Mouse (Mus musculus) thymus, postnatal 14 days (tissue): ENCODE data around the gene Rnaset2b.
"Not testable (repeated sequence)": the region's sequence is repeated elsewhere in the genome, so short reads cannot be mapped to it uniquely, and the experiment has no call there.

Experiments
- DNase-seq: peaks from one replicate; pipeline ENCODE4 v3.0.0; 2021

The Rnaset2b gene

DNA sequence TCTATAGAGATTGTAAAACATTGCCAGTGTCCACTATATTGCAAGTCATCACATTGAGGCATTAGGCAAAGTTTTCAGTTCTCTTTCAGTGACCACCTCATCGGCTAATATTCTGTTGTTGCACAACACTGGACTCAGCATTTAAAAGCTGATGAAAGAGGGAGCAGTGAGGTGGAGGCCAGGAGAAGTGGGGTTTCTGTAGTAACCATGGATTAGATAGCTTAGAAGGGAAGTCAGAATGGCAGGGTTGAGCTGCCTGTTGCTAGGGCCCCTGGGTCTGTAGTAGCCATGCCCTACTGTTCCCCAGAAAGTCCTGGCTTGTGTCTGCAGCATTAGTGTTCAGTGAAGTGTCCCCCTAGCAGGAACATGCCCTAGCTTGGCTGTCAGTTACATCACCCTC lies 15.7 kb downstream of the Rnaset2b start:
- not testable (repeated sequence) for DNase-seq

DNA sequence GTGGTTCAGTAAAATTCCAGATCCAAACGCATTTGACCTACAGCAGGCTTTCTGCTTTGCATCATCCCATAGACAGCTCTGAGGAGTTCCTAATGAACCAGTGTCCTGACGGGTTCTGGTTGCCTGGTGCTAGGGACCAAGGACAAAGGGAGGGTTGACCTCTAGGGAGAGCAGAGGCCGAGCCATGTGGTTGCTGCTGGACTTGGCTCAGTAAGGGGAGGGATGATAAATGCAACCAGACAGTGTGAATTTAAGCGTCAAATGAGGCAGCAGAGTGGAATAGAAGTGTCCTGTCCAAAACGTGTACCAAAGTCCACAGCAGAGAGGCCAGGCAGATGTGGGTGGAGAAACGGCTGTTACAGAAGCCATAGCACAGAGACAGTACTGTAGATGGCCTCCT lies 25.1 kb downstream of the Rnaset2b start:
- DNase-seq: not testable (repeated sequence)

DNA sequence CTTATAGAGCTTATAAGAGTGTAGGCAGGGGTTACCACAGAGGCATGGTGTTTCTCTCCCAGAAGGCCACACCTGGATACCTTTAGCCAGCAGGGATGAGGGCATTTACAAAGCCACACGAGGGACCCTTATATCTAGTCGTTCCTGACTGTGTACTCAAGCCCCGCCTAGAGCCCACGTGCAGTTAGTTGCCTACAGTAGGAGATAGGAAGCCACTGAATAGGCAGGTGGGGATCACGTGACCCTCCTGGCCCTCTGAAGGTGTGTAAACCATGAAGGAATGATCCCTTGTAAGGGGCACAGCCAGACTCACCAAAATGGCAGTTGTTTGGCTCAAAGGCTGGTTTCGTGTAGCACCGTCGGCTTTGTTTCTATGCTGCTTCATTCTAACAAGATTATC lies 26.4 kb downstream of the Rnaset2b start:
- DNase-seq: not testable (repeated sequence)

DNA sequence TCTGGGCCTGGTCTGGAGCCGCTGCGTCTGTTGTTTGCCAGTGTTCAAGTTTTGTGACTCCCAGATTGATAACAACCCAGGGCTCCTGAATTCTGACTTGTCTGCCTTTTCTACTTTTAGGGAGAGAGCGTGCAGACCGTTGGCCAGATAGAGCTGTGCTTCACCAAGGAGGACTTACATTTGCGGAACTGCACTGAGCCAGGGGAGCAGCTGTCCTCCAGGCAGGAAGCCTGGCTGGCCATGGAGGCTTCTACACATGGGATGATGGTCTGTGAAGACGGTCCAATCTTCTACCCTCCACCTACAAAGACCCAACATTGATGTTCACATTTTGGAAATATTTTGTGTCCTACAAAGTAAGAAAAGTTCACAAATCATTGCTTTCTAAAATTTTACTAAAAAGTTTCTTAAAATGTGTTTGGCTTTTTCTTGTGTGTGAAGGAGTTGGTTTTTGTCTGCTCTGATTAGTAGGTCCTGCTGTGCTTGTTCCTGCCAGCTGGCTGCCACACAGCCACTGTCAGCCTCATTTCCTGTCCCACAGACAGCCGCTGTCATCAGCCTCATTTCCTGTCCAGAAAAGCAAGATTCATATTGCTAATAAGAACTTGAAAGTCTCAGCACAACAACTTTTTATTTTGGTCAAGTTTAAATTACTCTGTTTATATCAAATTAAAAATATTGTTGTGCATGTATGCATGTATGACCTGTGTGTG lies 27.5 kb downstream of the Rnaset2b start:
- not testable (repeated sequence) for DNase-seq

DNA sequence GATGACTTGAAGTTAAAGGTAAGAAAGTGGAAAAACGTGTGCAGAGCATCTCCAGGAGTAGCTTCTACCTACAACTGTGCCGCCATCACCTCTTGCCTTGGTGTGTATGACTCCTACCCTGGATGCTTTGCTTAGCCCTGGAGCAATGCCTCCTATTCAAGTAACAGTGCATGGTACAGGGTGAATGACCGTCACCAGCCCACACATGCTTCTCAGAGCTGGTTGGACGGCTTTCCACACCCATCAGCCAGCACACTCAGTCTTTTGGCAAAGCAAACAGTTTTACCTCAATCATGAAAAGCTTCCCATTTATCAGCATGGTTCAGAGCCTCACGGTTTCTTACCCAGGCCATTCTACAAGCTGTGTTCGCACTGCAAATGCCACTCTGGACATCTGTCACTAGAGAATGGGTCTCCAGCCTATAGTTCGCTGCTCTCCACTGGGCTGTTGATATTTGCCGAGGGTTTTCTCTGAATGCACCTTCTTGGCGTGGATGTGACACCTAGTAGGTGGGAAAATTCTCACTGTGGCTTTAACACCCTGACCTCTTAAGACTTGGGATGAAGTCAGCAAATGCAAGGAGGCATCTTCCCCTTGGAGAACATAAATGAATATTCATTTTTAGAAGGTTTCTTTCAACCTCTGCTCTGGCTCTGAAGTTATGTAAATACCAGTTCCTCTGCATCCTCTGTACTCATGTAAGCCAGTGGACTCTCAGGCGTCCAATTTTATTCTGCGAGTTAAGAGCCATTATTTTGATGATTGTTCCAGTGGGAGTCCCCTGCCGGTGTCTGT lies 31.6 kb downstream of the Rnaset2b start:
- DNase-seq: not testable (repeated sequence)

DNA sequence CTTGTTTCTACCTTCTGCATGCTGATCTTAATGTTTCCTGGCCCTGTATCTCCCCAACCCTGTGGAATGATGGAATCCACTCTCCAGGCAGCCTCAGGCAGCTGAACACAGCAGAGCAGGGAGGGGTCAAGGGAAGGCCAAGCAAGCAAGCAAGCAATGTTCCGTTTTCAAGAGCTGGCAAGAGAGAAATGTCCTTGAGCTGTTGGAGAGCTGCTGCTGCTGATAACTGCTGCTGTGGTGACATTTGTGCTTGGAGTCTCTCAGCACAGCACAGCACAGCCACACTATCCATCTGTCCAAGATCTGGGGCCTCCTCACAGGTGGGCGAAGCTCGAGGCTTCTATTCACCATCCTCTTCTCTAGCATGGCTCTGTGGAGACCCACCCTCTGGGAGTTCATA lies 33.0 kb downstream of the Rnaset2b start:
- not testable (repeated sequence) for DNase-seq

DNA sequence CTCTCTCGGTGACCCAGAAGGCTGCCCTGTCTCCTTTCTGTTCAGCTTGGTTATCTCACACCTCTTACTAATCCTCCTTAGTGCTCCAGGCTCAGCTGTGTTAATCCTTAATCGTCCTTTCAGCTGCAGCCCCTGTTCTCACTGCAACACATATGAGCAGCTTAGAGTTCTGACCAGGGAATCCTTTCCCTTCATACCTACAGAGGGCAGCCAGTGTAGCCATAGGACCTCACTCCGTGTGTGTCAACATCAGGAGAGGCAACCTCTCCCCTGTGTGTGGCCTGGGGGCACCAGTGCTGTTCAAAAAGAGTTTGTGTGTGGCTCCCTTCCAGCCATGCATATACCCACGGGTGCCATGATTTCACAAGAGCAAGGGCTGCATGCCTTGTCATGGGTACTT lies 35.2 kb downstream of the Rnaset2b start:
- not testable (repeated sequence) for DNase-seq

DNA sequence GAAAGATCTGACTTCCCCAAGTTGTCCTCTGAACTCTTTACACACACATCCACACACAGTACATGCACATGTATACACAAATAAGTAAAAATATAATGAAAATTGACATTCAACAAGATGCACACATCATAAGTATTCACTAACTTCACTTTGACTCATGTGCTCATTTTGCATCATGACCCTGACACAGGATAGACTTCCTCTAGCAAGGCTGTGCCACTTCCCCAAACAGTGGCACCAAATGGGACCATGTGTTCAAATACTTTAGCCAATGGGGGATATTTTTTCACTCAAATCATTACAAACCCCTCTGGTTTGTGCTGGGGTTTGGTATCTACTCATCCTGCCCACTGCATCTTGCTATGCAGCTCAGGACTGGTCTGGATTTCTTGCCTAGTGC lies 38.5 kb downstream of the Rnaset2b start:
- not testable (repeated sequence) for DNase-seq

DNA sequence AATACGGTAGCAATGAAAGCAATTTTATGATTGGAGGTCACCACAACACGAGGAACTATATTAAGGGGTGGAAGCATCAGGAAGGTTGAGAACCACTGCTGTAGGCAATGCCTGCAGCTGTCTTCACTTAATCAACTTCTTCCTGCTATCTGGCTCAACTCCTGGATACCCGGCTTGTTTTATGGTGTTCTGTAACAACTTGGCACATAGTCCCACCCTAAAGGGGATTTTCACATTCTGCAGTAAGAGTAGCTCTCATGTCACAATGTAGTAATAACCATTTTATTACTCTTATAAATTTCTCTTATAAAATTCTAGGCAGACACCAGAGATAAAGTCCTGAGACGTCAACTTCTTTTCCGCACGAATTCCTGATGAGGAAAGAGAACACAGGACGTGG lies 39.0 kb downstream of the Rnaset2b start:
- DNase-seq: not testable (repeated sequence)

DNA sequence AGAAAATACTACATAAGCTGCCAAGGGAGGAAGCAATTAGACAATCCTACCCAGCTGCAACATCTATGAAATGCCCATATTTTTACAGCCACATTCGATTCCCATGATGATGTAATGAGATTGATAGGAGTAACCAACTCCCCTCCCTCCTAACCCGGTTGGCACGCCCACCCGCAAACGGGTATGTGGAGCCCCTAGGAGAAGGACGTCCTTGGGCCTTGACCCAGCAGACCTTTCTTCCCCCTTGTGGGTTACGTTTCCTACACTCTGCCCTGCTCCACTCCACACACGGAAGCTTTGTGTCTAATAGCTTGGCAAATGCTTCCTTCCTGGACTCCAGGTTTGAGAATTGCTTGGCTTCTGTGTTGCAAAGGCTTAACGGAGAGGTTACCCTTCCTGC lies 39.5 kb downstream of the Rnaset2b start:
- DNase-seq: not testable (repeated sequence)

DNA sequence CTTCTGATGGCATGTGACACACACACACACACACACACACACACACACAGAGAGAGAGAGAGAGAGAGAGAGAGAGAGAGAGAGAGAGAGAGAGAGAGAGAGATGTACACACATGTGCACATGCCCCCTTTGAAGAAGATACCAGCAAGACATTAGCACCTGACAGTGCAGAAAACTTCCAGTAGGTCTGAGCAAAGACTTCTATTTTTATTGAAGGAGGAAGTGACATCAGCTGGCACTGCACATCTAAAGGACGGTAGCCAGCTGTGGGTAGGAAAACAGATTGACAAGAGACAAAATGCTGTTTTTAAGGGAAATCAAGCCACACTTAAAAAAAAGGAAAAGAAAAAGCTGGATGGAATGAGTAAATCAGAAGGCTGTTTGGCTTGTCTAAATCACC lies 43.8 kb downstream of the Rnaset2b start:
- not testable (repeated sequence) for DNase-seq

DNA sequence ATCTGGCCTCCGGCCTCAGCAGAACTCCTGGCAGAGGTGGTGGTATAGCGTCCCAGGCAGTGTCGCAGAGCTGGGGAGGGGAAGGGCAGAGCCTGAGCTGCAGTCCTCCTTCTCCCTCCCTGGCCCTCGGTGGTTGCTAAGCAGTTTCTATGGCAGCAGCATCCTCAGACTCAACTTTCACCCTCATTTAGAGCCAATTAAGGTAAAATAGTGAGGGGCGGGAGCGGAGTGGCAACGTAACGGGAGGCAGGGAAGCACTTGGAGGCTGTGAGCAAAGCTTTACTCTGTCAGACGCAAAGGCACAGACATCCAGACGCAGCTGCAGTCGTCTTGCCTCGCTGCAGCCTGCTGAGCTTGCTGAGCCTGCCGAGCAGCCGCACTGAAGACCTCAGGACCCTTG lies 54.8 kb downstream of the Rnaset2b start, which contains the start of gene Gm1604a:
Gene Gm1604a (plus strand): TSS at position 312 of the 400 bp plus-strand sequence.
- not testable (repeated sequence) for DNase-seq

DNA sequence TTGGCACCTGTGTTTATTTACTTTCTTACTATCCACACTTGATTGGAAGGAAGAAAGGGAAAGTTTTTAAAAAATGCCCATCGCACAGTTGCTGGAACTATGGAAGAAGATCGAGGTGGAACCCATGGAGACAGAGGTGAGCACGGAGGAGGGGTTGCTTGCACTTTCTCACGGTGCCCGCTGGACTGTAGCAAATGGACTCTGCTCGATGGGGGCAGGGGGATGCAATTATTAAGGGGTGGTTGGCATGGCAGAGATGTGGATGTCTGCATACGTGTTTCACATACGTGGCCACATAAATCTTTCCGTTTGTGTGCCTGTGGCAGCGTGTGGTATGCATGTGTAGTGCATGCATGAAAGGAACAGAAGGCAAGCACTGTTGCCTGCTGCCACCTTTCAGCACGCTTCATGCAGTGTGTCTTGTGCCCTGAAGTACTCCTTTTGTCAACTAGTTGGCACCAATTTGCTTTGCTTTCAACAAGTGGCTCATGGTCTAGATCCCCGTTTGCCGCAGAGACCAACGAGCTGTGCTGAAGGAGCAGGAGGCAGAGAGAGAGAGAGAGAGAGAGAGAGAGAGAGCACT lies 55.4 kb downstream of the Rnaset2b start:
- DNase-seq: not testable (repeated sequence)

DNA sequence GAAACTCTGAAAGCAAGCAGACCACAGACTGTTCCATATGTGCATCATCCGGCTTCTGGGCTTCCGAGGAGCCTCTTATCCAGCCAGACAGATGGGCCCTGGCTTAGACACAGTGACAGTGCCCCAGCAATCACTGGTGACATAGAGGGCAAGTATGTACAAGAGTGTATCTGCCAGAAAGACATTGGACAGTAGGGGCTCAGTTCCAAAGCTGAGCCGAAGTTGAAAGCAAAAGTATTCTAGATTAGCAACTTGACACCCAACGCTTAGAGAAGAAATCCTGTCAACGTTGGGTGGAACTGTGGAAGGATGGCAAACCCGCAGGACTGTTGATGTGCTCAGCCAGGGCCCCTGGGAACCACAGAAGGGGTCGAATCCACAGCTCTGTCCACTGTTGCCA lies 59.8 kb downstream of the Rnaset2b start:
- DNase-seq: not testable (repeated sequence)

DNA sequence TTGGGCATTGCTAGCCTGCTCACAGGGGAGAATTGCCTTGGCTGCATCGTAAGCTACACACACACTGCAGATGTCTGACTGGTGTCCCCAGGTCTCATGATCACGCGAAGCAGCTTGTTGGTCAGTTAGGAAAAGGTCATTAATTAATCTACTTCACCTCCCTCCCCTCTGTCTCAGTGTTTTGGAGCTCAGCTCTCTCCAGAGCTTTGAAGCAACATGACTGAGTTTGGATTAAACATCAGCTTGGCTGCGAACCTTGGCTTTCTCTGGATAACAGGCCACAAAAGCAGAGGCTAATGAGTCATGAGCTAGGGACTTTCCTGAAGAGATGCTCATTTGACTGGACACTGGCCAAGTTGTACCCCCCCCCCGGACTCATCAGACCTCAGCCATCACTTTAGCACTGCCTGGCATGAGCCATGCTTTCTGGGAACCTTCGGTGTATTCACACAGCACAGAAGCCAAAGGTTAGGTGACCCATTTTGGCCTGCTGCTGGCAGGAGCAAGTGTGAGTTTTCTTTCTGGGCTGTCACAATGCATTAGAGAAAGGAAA lies 60.3 kb downstream of the Rnaset2b start:
- DNase-seq: not testable (repeated sequence)

DNA sequence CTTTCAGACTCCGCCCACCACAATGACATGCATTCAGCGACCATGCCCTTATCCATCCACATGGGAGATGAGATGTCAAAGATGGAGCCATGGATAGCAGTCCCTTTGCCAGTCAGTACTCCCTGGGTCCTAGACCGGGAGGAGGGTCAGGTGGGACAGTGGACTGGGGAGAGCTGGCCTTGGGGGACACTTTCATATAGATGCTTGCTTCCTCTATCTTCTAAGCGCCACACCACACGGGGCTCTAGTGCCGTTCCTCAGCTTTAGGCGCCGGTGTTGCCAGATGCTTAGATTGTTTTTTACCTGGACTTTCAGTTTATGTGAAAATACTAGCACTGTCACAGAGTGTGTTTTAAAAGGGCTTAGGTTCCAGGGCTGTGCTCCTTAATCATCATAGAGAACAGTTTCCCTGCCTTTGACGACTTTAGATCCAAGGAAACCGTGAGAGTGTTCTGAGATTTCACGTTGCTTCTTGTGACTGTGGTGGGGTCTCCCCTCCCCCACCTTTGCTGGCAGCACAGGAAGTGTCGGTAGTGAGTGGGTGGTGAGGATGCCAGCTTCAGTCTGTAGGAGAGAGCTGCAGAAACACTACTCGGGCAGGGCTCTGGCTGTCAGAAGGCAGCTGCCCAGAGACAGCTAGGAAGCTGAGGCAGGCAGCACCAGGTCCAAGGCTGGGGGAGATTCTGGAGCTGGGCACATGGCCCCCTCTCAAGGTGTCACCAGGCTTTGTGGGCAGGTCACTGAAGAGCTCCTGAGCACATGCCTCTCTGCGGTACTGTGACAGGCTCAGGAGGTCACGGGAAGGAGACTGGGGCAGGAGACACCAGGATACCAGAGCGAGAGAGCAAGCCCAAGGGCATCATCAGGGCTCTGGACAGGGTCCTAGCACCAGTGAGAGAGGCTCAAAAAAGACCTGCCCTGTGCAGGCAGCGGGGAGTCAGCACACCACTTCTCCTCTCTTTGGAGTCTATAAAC lies 63.0 kb downstream of the Rnaset2b start:
- not testable (repeated sequence) for DNase-seq
